ENCODE assay signal across 8 mouse cellular contexts in the genomic region with DNA sequence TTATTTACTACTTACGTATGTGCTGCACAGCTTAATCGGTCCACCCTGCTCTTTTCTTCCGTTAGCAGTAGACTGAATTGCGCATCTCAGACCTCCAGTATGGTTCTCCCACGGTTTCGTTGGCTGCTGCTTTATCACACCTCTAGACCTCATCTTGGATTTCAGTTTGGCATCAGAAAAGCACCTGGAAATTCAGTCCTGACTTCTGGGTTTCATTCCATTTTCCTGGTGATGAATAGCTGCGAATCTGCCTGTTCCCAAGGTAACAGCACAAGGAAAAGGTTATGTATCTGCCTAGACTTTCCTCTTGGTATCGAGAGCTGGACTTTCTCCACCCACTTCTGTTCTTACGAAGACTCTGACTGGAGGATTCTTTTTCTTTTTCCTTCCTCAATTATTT. TPM values are rescaled to one million over a fixed set of nuclear protein-coding genes. Genes with fewer than 3 reads are reported as not detected.
DNase-seq lines count a peak whose midpoint lies in the region; ATAC-seq lines count a peak whose summit lies in the region.

TSS of gene Akap7 (minus strand) at position 101 of the 400 bp plus-strand sequence.

- H3K4me3 ChIP-seq in embryonic facial prominence, embryonic 10.5 days: no peak within 1 kb of the TSS
- H3K4me3 ChIP-seq in midbrain, embryonic 13.5 days (replicated peaks): no peak within 1 kb of the TSS

- WGBS in embryonic facial prominence, embryonic 10.5 days: 91% methylated on average over 9 of the region's 9 CpGs
- WGBS in midbrain, embryonic 13.5 days: 92% methylated on average over 9 of the region's 9 CpGs

- no peak for DNase-seq in frontal cortex, adult 2 months (ENCODE audit: extremely low spot score in 1 of 2, low spot score in 1 of 2)
- no peak for DNase-seq in frontal cortex, postnatal 10 days (ENCODE audit: low spot score in 2 of 2)
- DNase-seq in embryonic facial prominence, embryonic 10.5 days (ENCODE audit: low spot score): no peak
- DNase-seq in heart, adult 8-10 months (ENCODE audit: low spot score): no peak
- no peak for DNase-seq in layer of hippocampus, postnatal 14 days (ENCODE audit: low spot score in 2 of 2)
- no peak for DNase-seq in cerebellum, postnatal 25 days
- no peak for DNase-seq in cerebellum, adult 9-10 months

- no peak within 1 kb of the TSS for H3K9ac ChIP-seq in midbrain, embryonic 13.5 days (replicated peaks)

- peaks cover under 1% of the 10 kb centered on the region; the same call in 1 of the 2 replicates for H3K27me3 ChIP-seq in embryonic facial prominence, embryonic 10.5 days (replicated peaks; ENCODE audit: low read depth, poor library complexity, severe bottlenecking)
- H3K27me3 ChIP-seq in midbrain, embryonic 13.5 days: no peaks in the 10 kb centered on the region

- H3K9me3 ChIP-seq in embryonic facial prominence, embryonic 10.5 days: no peaks in the 10 kb centered on the region
- no peaks in the 10 kb centered on the region for H3K9me3 ChIP-seq in midbrain, embryonic 13.5 days

- no peak for ATAC-seq in midbrain, embryonic 13.5 days

- no peaks in the 10 kb centered on the region for H3K36me3 ChIP-seq in embryonic facial prominence, embryonic 10.5 days (replicated peaks)
- no peaks in the 10 kb centered on the region for H3K36me3 ChIP-seq in midbrain, embryonic 13.5 days

- no peaks in the 10 kb centered on the region for H3K4me1 ChIP-seq in embryonic facial prominence, embryonic 10.5 days
- H3K4me1 ChIP-seq in midbrain, embryonic 13.5 days (replicated peaks): peaks cover 8% of the 10 kb centered on the region; the same call in 1 of the 2 replicates

- no peak within 1 kb of the TSS for H3K27ac ChIP-seq in embryonic facial prominence, embryonic 10.5 days (replicated peaks)
- H3K27ac ChIP-seq in midbrain, embryonic 13.5 days: no peak within 1 kb of the TSS

- H3K4me2 ChIP-seq in midbrain, embryonic 13.5 days (replicated peaks): no peak within 1 kb of the TSS

RNA-seq across cellular contexts. Expression of gene Akap7, which starts in this region (rescaled TPM):
- 49.6 and 50.9 TPM in 2 replicates for polyA plus RNA-seq in frontal cortex, adult 2 months (2012; rRNA removed)
- polyA plus RNA-seq in embryonic facial prominence, embryonic 10.5 days (2016; fragmentation: Nextera tagmentation; extraction: Ambion mirVana): 17.0 and 18.2 TPM in 2 replicates
- total RNA-seq in heart, adult 8-10 months (2022): 10 to 100 TPM; 58.9 to 68.6 (median 63.2) TPM
- 10 to 100 TPM; 48.2 to 49.9 TPM for total RNA-seq in layer of hippocampus, postnatal 14 days (2021)
- polyA plus RNA-seq in midbrain, embryonic 13.5 days (2015; fragmentation: Nextera tagmentation; extraction: Ambion mirVana): 20.9 and 21.3 TPM in 2 replicates
